Mouse (Mus musculus): Measurements from ENCODE around the gene Srgap1. TPM values are rescaled to one million over a fixed set of nuclear protein-coding genes. Genes with fewer than 3 reads are reported as not detected.

The Srgap1 gene
- polyA plus RNA-seq, 1 experiment from 2014 or later: 1.1 TPM

DNA sequence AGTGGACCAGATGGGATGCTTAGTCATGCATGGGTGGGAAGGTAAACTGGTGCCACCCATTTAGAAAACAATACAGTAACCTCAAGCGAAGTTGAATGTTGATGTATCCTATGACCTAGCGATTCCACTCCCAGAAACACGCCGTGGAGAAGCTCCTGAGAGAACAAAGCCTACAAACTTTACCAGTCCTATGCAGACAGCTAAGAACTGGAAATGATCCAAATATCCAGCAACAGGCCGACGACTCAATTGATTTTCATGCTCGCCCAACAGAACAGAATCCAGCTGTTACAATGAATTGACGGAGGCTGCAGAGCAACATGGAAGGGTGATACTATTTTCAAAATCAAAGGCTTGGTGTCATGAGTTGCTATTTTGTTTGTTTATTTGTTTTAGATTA lies 54.5 kb downstream of the Srgap1 start:
- Histone ChIP-seq H3K27me3 (ENCODE audit: control insufficient read depth, insufficient read depth, low read depth, low read length) (no peaks in the 10 kb centered on the region), H3K9ac (ENCODE audit: low read depth, low read length) (no peak overlapping the region), H3K9me3 (replicated peaks; ENCODE audit: control insufficient read depth, low read length) (no peaks in the 10 kb centered on the region), H3K36me3 (ENCODE audit: control insufficient read depth, insufficient read depth) (no peaks in the 10 kb centered on the region), H3K4me3 (ENCODE audit: low read depth, low read length) (no peak overlapping the region), H3K27ac (ENCODE audit: low read length) (no peak overlapping the region), H3K4me2 (ENCODE audit: low read depth, low read length) (no peak overlapping the region), H3K4me1 (ENCODE audit: control insufficient read depth, low read depth, low read length) (no peaks in the 10 kb centered on the region)
- ATAC-seq (ENCODE audit: low read depth): no peak
- 62% methylated on average over 8 of the region's 8 CpGs for WGBS (ENCODE audit: insufficient replicate concordance)

DNA sequence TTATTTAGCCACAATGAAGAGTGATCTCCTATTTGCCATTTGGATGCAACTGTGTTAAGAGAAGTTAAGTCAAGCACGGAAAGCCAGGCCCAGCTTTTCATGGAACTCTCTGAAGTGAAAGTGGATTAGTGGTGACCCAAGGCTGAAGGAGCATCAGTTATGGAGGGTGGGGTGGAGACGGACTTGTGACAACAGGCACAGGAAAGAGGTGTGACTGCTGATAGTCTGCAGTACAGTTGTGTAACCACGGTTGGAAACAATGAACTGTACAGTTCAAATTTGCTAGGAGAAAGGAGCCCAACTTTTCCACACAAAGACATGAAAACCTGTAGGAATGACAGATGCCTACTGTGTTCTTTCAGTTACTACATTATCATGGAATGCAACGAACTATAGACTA lies 60.1 kb downstream of the Srgap1 start:
- ATAC-seq (ENCODE audit: low read depth): no peak
- H3K9ac ChIP-seq (ENCODE audit: low read depth, low read length): no peak overlapping the region
- no peak overlapping the region for H3K27ac ChIP-seq (ENCODE audit: low read length)
- no peaks in the 10 kb centered on the region for H3K27me3 ChIP-seq (ENCODE audit: control insufficient read depth, insufficient read depth, low read depth, low read length)
- H3K9me3 ChIP-seq (replicated peaks; ENCODE audit: control insufficient read depth, low read length): no peaks in the 10 kb centered on the region
- no peaks in the 10 kb centered on the region for H3K4me1 ChIP-seq (ENCODE audit: control insufficient read depth, low read depth, low read length)
- H3K4me2 ChIP-seq (ENCODE audit: low read depth, low read length): no peak overlapping the region
- H3K36me3 ChIP-seq (ENCODE audit: control insufficient read depth, insufficient read depth): no peaks in the 10 kb centered on the region
- no peak overlapping the region for H3K4me3 ChIP-seq (ENCODE audit: low read depth, low read length)
- WGBS (ENCODE audit: insufficient replicate concordance): 35% methylated on average over 4 of the region's 4 CpGs

DNA sequence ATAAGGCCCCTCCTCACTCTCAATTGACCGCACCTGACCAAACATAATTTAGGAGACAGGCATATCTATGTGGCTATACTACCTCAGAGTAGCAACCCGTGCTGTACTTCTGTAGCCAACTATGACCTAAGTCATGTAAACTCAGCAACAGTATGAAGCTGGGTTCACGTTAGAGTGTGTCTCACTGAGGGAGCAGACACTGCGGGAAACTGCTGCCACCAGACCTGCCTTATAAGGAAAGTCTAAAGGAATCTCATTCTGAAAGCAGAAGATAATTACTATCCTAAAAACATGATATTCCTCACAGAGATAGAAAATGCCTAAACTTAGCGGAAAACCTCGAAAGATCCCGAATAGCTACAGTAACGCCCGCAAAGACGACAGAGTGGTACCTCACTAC lies 62.2 kb downstream of the Srgap1 start:
- Histone ChIP-seq H3K27me3 (ENCODE audit: control insufficient read depth, insufficient read depth, low read depth, low read length) (no peaks in the 10 kb centered on the region), H3K4me3 (ENCODE audit: low read depth, low read length) (no peak overlapping the region), H3K27ac (ENCODE audit: low read length) (no peak overlapping the region), H3K9ac (ENCODE audit: low read depth, low read length) (no peak overlapping the region), H3K9me3 (replicated peaks; ENCODE audit: control insufficient read depth, low read length) (no peaks in the 10 kb centered on the region), H3K4me1 (ENCODE audit: control insufficient read depth, low read depth, low read length) (no peaks in the 10 kb centered on the region), H3K36me3 (ENCODE audit: control insufficient read depth, insufficient read depth) (no peaks in the 10 kb centered on the region), H3K4me2 (ENCODE audit: low read depth, low read length) (no peak overlapping the region)
- WGBS (ENCODE audit: insufficient replicate concordance): 78% methylated on average over 10 of the region's 10 CpGs
- no peak for ATAC-seq (ENCODE audit: low read depth)

DNA sequence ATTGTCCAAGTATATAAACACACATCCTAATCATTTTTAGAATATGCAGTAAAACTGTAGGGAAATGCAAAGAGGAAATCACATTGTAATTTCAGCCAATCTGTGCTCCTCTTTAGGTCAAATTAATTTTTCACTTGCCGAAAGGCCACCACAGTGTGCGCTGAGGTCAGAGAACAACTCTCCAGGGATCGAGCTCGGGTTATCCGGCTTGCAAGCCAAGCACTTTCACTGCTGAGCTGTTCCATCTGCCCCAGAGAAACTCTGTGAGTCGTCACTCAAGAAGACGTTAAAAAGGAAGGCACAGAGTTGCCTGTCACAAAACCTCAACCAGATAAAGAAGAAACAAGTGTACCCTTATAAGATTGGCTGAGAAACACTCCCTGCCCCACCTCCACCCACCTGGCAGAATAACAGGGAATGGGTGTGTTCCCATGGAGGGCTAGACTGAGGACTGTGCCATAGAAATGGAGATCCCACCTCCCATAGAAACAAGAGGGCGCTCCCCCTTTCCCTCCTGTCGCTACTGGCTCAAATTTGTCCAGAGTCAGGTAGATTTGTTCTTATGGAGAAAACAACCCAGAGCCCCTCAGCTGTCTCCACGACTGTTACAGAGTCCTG lies 63.0 kb downstream of the Srgap1 start:
- ATAC-seq (ENCODE audit: low read depth): 0 out of 2 replicates have a peak, but pooled peaks have one; percentile 24
- no peaks in the 10 kb centered on the region for H3K9me3 ChIP-seq (replicated peaks; ENCODE audit: control insufficient read depth, low read length)

DNA sequence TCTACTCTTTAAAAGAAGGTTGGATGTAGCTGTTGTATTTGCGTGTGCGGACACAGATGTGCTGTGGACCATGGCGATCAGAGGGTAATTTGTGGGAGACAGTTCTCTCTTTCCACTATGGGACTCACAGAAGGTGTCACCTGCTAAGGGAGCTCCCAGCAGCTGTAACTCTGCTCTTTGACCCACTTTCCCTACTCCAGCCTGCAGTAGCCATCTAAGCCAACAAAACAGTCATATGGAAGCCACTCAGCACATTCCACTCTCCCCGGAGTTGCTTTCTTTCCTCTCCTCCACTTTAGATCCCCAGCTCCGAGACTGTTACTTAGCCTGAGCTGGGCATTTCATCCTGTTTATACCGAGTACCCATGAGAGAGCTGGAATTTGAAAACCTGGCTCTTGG lies 71.8 kb downstream of the Srgap1 start:
- Histone ChIP-seq H3K4me1 (ENCODE audit: control insufficient read depth, low read depth, low read length) (peaks cover 3% of the 10 kb centered on the region; the same call in 1 of the 2 replicates), H3K9ac (ENCODE audit: low read depth, low read length) (no peak overlapping the region), H3K36me3 (ENCODE audit: control insufficient read depth, insufficient read depth) (no peaks in the 10 kb centered on the region), H3K27ac (ENCODE audit: low read length) (no peak overlapping the region), H3K4me3 (ENCODE audit: low read depth, low read length) (no peak overlapping the region), H3K27me3 (ENCODE audit: control insufficient read depth, insufficient read depth, low read depth, low read length) (no peaks in the 10 kb centered on the region), H3K4me2 (ENCODE audit: low read depth, low read length) (no peak overlapping the region), H3K9me3 (replicated peaks; ENCODE audit: control insufficient read depth, low read length) (no peaks in the 10 kb centered on the region)
- 68% methylated on average over 6 of the region's 6 CpGs for WGBS (ENCODE audit: insufficient replicate concordance)
- ATAC-seq (ENCODE audit: low read depth): 0 out of 2 replicates have a peak, but pooled peaks have one; percentile 50

More for the DNA sequence above, 63.0 kb downstream of the Srgap1 start:
- WGBS (ENCODE audit: insufficient replicate concordance): 41% methylated on average over 10 of the region's 10 CpGs
- no peaks in the 10 kb centered on the region for H3K27me3 ChIP-seq (ENCODE audit: control insufficient read depth, insufficient read depth, low read depth, low read length)
- H3K9ac ChIP-seq (ENCODE audit: low read depth, low read length): no peak overlapping the region
- no peaks in the 10 kb centered on the region for H3K36me3 ChIP-seq (ENCODE audit: control insufficient read depth, insufficient read depth)
- H3K4me3 ChIP-seq (ENCODE audit: low read depth, low read length): no peak overlapping the region
- H3K4me1 ChIP-seq (ENCODE audit: control insufficient read depth, low read depth, low read length): no peaks in the 10 kb centered on the region
- no peak overlapping the region for H3K27ac ChIP-seq (ENCODE audit: low read length)
- no peak overlapping the region for H3K4me2 ChIP-seq (ENCODE audit: low read depth, low read length)

DNA sequence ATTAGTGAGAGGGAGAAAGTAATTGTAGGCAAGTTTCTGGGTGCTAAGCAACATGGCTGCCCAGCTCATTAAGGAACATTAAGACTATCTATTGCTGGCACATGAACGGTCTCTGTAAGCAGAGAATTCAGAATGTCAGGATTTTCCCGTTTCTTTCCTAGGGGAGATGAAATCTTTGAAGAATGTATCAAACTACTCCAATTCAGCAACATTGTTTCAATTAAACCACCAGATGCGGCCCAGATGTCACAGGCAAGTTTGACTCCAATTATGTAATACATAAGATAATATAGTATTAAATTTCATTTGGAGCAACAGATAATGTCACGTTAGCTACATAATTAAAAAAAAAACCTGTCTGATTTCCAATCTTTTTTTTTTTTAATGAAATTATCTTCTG lies 72.5 kb downstream of the Srgap1 start:
- H3K4me1 ChIP-seq (ENCODE audit: control insufficient read depth, low read depth, low read length): peaks cover 3% of the 10 kb centered on the region; the same call in 1 of the 2 replicates
- ATAC-seq (ENCODE audit: low read depth): no peak
- H3K9me3 ChIP-seq (replicated peaks; ENCODE audit: control insufficient read depth, low read length): no peaks in the 10 kb centered on the region
- 71% methylated on average over 4 of the region's 4 CpGs for WGBS (ENCODE audit: insufficient replicate concordance)
- no peak overlapping the region for H3K27ac ChIP-seq (ENCODE audit: low read length)
- H3K4me2 ChIP-seq (ENCODE audit: low read depth, low read length): no peak overlapping the region
- no peaks in the 10 kb centered on the region for H3K36me3 ChIP-seq (ENCODE audit: control insufficient read depth, insufficient read depth)
- H3K9ac ChIP-seq (ENCODE audit: low read depth, low read length): no peak overlapping the region
- H3K4me3 ChIP-seq (ENCODE audit: low read depth, low read length): no peak overlapping the region
- H3K27me3 ChIP-seq (ENCODE audit: control insufficient read depth, insufficient read depth, low read depth, low read length): no peaks in the 10 kb centered on the region

DNA sequence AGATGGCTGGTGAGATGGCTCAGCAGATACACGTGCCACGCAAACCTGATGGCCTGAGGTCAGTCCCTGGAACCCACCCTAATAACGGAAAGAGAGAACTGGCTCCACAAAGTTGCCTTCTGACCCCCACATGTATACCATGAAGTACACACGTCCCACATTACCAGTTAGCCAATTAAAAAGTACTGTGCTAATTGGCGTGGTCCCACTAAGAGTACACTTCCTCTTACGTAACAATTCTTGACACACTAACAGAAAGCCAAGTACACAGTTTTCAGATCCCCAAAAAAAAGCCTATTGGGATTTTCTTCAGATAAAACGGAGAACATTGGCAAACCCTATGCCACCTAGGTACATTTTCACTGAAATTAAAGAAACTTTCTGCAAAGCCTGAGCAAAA lies 73.8 kb downstream of the Srgap1 start:
- Histone ChIP-seq H3K4me2 (ENCODE audit: low read depth, low read length) (no peak overlapping the region), H3K9ac (ENCODE audit: low read depth, low read length) (no peak overlapping the region), H3K9me3 (replicated peaks; ENCODE audit: control insufficient read depth, low read length) (no peaks in the 10 kb centered on the region), H3K4me3 (ENCODE audit: low read depth, low read length) (no peak overlapping the region), H3K27ac (ENCODE audit: low read length) (no peak overlapping the region), H3K27me3 (ENCODE audit: control insufficient read depth, insufficient read depth, low read depth, low read length) (no peaks in the 10 kb centered on the region), H3K4me1 (ENCODE audit: control insufficient read depth, low read depth, low read length) (peaks cover 3% of the 10 kb centered on the region; the same call in 1 of the 2 replicates), H3K36me3 (ENCODE audit: control insufficient read depth, insufficient read depth) (no peaks in the 10 kb centered on the region)
- WGBS (ENCODE audit: insufficient replicate concordance): 56% methylated on average over 7 of the region's 7 CpGs
- ATAC-seq (ENCODE audit: low read depth): no peak

DNA sequence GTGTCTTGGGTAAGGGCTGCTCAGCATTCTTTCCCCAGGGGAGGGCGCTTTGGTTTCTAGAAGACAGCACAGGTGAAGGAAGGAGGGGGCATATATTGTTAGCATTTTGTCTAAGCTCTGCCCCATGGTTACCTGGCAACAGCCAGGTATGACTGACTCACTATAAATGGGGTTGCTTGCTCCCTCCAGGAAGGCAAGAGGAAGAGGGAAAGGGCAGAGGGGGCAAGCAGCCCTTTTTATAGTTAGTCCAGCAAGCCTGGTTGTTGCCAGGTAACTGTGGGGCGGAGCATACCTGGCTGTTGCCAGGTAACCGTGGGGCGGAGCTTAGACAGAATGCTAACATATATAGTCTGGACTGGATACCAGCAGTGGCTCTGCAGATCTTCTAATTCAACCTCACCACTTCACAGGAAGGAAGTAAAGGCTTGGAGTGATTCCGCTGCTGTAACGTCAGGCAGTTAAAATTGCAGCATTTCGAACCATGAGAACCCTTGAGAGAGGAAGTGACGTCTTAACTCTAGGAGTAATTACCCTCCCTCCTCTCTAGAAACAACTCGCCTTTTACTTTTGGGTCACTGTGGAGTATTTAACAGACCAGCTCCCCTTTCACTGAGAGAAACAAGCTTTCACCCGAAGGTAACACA lies 74.7 kb downstream of the Srgap1 start:
- 56% methylated on average over 10 of the region's 10 CpGs for WGBS (ENCODE audit: insufficient replicate concordance)
- H3K27me3 ChIP-seq (ENCODE audit: control insufficient read depth, insufficient read depth, low read depth, low read length): no peaks in the 10 kb centered on the region
- no peak overlapping the region for H3K27ac ChIP-seq (ENCODE audit: low read length)
- no peak overlapping the region for H3K4me3 ChIP-seq (ENCODE audit: low read depth, low read length)
- ATAC-seq (ENCODE audit: low read depth): no peak
- H3K4me1 ChIP-seq (ENCODE audit: control insufficient read depth, low read depth, low read length): peaks cover 3% of the 10 kb centered on the region; the same call in 1 of the 2 replicates
- H3K9ac ChIP-seq (ENCODE audit: low read depth, low read length): no peak overlapping the region
- no peaks in the 10 kb centered on the region for H3K9me3 ChIP-seq (replicated peaks; ENCODE audit: control insufficient read depth, low read length)
- no peaks in the 10 kb centered on the region for H3K36me3 ChIP-seq (ENCODE audit: control insufficient read depth, insufficient read depth)
- H3K4me2 ChIP-seq (ENCODE audit: low read depth, low read length): no peak overlapping the region

DNA sequence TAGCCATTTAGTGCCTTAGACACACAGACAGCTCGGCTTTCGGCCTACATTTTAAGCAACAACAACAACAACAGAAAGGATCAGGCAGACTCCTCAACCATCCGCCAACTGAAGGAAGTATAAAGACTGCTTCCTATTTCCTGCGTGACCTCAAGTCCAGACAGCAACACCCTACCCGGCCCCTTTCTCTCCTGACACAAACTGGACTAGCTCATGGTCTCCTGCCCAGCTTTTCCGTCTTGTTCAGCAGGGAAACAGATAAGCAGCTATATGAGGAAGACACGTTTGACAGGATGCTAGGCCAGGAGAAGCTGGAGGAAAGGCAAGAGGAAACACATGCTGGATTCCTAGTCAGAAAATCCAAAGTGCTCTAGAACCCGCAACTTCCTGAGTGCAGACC lies 75.5 kb downstream of the Srgap1 start:
- H3K4me1 ChIP-seq (ENCODE audit: control insufficient read depth, low read depth, low read length): peaks cover 3% of the 10 kb centered on the region; the same call in 1 of the 2 replicates
- WGBS (ENCODE audit: insufficient replicate concordance): 37% methylated on average over 8 of the region's 8 CpGs
- no peak overlapping the region for H3K9ac ChIP-seq (ENCODE audit: low read depth, low read length)
- ATAC-seq (ENCODE audit: low read depth): peak; percentile 15; the same call in 1 of the 2 replicates
- H3K27me3 ChIP-seq (ENCODE audit: control insufficient read depth, insufficient read depth, low read depth, low read length): no peaks in the 10 kb centered on the region
- no peaks in the 10 kb centered on the region for H3K9me3 ChIP-seq (replicated peaks; ENCODE audit: control insufficient read depth, low read length)
- H3K36me3 ChIP-seq (ENCODE audit: control insufficient read depth, insufficient read depth): no peaks in the 10 kb centered on the region
- no peak overlapping the region for H3K27ac ChIP-seq (ENCODE audit: low read length)
- no peak overlapping the region for H3K4me3 ChIP-seq (ENCODE audit: low read depth, low read length)
- H3K4me2 ChIP-seq (ENCODE audit: low read depth, low read length): no peak overlapping the region

All from liver, embryonic 16.5 days (tissue).